Mouse (Mus musculus): ENCODE data around the gene Tpm4. TPM values are rescaled to one million over a fixed set of nuclear protein-coding genes. Genes with fewer than 3 reads are reported as not detected.

The Tpm4 gene
- total and polyA plus RNA-seq, 2 experiments from 2014 or later, result 82.1 to 91.5 TPM

DNA sequence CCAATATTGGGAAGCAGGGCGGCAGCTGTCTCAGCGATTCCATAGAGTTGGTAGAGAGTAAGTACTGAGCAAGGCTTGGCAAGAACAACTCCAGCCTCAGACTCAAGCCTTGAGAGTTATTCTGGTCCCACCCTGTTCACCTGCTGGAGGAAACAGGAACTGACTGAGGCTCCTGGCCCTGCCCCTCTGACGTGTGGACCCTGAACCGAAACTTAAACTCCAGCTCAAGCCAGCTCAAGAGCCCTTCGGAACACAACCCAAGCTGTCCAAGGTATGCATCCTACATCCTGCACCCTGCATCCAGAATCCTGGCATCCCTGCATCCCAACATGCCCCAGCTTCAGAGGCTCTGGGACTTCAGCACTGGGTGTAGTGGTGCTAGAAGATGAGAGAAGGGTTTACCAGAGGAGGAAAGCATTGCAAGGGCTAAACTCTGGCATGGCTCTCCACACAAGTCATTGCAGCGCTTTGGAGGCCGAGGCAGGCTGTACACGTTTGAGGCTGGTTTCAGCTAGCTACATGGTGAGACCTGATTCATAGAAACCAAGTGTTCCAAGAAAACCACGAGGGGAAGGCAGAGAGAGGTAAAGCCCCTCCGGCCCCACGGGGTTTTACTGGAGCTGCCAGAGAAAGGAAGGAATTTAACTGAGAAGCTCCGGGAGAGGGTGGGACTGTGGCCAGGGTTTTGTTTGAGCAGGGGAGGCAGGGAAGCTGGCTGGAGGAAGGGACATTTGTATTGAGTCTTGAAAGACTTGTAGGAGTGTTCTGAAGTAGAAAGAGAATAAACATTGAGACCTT is 54.8 kb downstream of the Tpm4 start, which contains the start of gene Hsh2d:
Gene Hsh2d, plus strand, starts transcription at position 222 of the 798 bp plus-strand sequence.
- no peaks in the 10 kb centered on the region for H3K27me3 ChIP-seq (ENCODE audit: insufficient read depth, low read length)
- DNase-seq (ENCODE audit: low spot score), result no peak
- H3K4me3 ChIP-seq (ENCODE audit: low read depth, low read length), result no peak within 1 kb of the TSS
- no peak for ATAC-seq (ENCODE audit: low FRiP score)
- no peaks in the 10 kb centered on the region for H3K9me3 ChIP-seq (ENCODE audit: low read length)
- 70% methylated on average over 12 of the region's 12 CpGs for WGBS
- H3K4me1 ChIP-seq (ENCODE audit: insufficient read depth, low read length), result no peaks in the 10 kb centered on the region
- TF ChIP-seq CTCF (IDR thresholded peaks at IDR 0.05), result no peak
- H3K36me3 ChIP-seq (ENCODE audit: insufficient read depth, low read length), result no peaks in the 10 kb centered on the region
- no peak within 1 kb of the TSS for H3K9ac ChIP-seq (replicated peaks; ENCODE audit: low read length, poor library complexity, severe bottlenecking)
- H3K4me2 ChIP-seq (ENCODE audit: low read depth, low read length, poor library complexity, severe bottlenecking), result no peak within 1 kb of the TSS
- no peak within 1 kb of the TSS for H3K27ac ChIP-seq (ENCODE audit: low read depth, low read length)

DNA sequence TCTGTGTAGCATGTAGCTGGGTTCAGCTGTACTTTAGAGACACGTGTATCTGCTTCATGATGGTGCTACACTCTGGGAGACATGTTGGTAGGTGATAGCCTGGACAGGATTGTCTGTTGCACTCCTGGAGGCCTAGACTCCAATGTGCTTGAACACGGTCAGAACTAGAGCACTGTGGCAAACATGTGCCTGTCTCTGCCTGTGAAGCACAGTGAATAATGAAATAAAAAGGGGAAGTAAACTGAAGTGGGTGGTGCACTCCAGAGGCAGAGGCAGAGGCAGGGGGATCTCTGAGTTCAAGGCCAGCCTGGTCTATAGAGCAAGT is 55.4 kb downstream of the Tpm4 start:
- Histone ChIP-seq H3K27ac (ENCODE audit: low read depth, low read length) (no peak overlapping the region), H3K36me3 (ENCODE audit: insufficient read depth, low read length) (no peaks in the 10 kb centered on the region), H3K4me1 (ENCODE audit: insufficient read depth, low read length) (no peaks in the 10 kb centered on the region), H3K4me2 (ENCODE audit: low read depth, low read length, poor library complexity, severe bottlenecking) (no peak overlapping the region), H3K9ac (replicated peaks; ENCODE audit: low read length, poor library complexity, severe bottlenecking) (no peak overlapping the region), H3K4me3 (ENCODE audit: low read depth, low read length) (no peak overlapping the region), H3K27me3 (ENCODE audit: insufficient read depth, low read length) (no peaks in the 10 kb centered on the region), H3K9me3 (ENCODE audit: low read length) (no peaks in the 10 kb centered on the region)
- no peak for ATAC-seq (ENCODE audit: low FRiP score)
- no peak for TF ChIP-seq CTCF (IDR thresholded peaks at IDR 0.05)
- DNase-seq (ENCODE audit: low spot score), result no peak
- WGBS, result 89% methylated on average over 2 of the region's 2 CpGs

GRCm38 (mm10) chr8:72192065-72192464 is 57.3 kb downstream of the Tpm4 start:
- ATAC-seq (ENCODE audit: low FRiP score) (no peak), DNase-seq (ENCODE audit: low spot score) (no peak)
- Histone ChIP-seq H3K9ac (replicated peaks; ENCODE audit: low read length, poor library complexity, severe bottlenecking) (no peak overlapping the region), H3K4me1 (ENCODE audit: insufficient read depth, low read length) (no peaks in the 10 kb centered on the region), H3K27me3 (ENCODE audit: insufficient read depth, low read length) (no peaks in the 10 kb centered on the region), H3K4me3 (ENCODE audit: low read depth, low read length) (no peak overlapping the region), H3K36me3 (ENCODE audit: insufficient read depth, low read length) (no peaks in the 10 kb centered on the region), H3K9me3 (ENCODE audit: low read length) (no peaks in the 10 kb centered on the region), H3K4me2 (ENCODE audit: low read depth, low read length, poor library complexity, severe bottlenecking) (no peak overlapping the region), H3K27ac (ENCODE audit: low read depth, low read length) (no peak overlapping the region)
- no peak for TF ChIP-seq CTCF (IDR thresholded peaks at IDR 0.05)

GRCm38 (mm10) chr8:72197997-72198396 is 63.2 kb downstream of the Tpm4 start:
- H3K9me3 ChIP-seq (ENCODE audit: low read length), result peaks cover 13% of the 10 kb centered on the region; the same call in 1 of the 2 replicates
- no peaks in the 10 kb centered on the region for H3K4me1 ChIP-seq (ENCODE audit: insufficient read depth, low read length)
- WGBS, result 66% methylated on average over 8 of the region's 8 CpGs
- TF ChIP-seq CTCF (IDR thresholded peaks at IDR 0.05), result no peak
- H3K4me3 ChIP-seq (ENCODE audit: low read depth, low read length), result no peak overlapping the region
- H3K4me2 ChIP-seq (ENCODE audit: low read depth, low read length, poor library complexity, severe bottlenecking), result no peak overlapping the region
- H3K36me3 ChIP-seq (ENCODE audit: insufficient read depth, low read length), result no peaks in the 10 kb centered on the region
- no peak overlapping the region for H3K9ac ChIP-seq (replicated peaks; ENCODE audit: low read length, poor library complexity, severe bottlenecking)
- H3K27ac ChIP-seq (ENCODE audit: low read depth, low read length), result no peak overlapping the region
- ATAC-seq (ENCODE audit: low FRiP score), result no peak
- H3K27me3 ChIP-seq (ENCODE audit: insufficient read depth, low read length), result no peaks in the 10 kb centered on the region
- DNase-seq (ENCODE audit: low spot score), result no peak

Other genes starting within 250 kb of the Tpm4 start
- 14.6 and 19.6 TPM in 2 replicates for gene Zfp882, start 226.4 kb upstream of the Tpm4 start, total RNA-seq (2014; rRNA removed)
- 6.3 and 6.8 TPM in 2 replicates for gene Zfp882, start 226.4 kb upstream of the Tpm4 start, polyA plus RNA-seq (2015; fragmentation: Nextera tagmentation; extraction: Ambion mirVana)
- gene Zfp617, start 226.3 kb upstream of the Tpm4 start, total RNA-seq (2014; rRNA removed), result 17.6 and 29.1 TPM in 2 replicates
- 19.9 and 21.5 TPM in 2 replicates for gene Zfp617, start 226.3 kb upstream of the Tpm4 start, polyA plus RNA-seq (2015; fragmentation: Nextera tagmentation; extraction: Ambion mirVana)
- 18.1 and 28.2 TPM in 2 replicates for gene Zfp961, start 183.9 kb upstream of the Tpm4 start, total RNA-seq (2014; rRNA removed)
- 12.5 and 13.4 TPM in 2 replicates for gene Zfp961, start 183.9 kb upstream of the Tpm4 start, polyA plus RNA-seq (2015; fragmentation: Nextera tagmentation; extraction: Ambion mirVana)
- gene Cyp4f18, start 125.3 kb upstream of the Tpm4 start, total RNA-seq (2014; rRNA removed), result 0.19 TPM in 1 of 2 replicates, not detected in the other
- gene Cyp4f18, start 125.3 kb upstream of the Tpm4 start, polyA plus RNA-seq (2015; fragmentation: Nextera tagmentation; extraction: Ambion mirVana), result 0.44 and 0.49 TPM in 2 replicates
- not detected in 2 replicates for gene Olfr372, start 93.8 kb upstream of the Tpm4 start, total RNA-seq (2014; rRNA removed)
- gene Olfr372, start 93.8 kb upstream of the Tpm4 start, polyA plus RNA-seq (2015; fragmentation: Nextera tagmentation; extraction: Ambion mirVana), result not detected in 2 replicates
- gene Olfr373, start 51.8 kb upstream of the Tpm4 start, total RNA-seq (2014; rRNA removed), result not detected in 2 replicates
- gene Olfr373, start 51.8 kb upstream of the Tpm4 start, polyA plus RNA-seq (2015; fragmentation: Nextera tagmentation; extraction: Ambion mirVana), result not detected in 2 replicates
- not detected in 2 replicates for gene Olfr374, start 27.9 kb upstream of the Tpm4 start, total RNA-seq (2014; rRNA removed)
- not detected in 2 replicates for gene Olfr374, start 27.9 kb upstream of the Tpm4 start, polyA plus RNA-seq (2015; fragmentation: Nextera tagmentation; extraction: Ambion mirVana)
- 32.9 and 43.0 TPM in 2 replicates for gene Rab8a, start 26.2 kb downstream of the Tpm4 start, total RNA-seq (2014; rRNA removed)
- gene Rab8a, start 26.2 kb downstream of the Tpm4 start, polyA plus RNA-seq (2015; fragmentation: Nextera tagmentation; extraction: Ambion mirVana), result 66.7 and 66.9 TPM in 2 replicates
- 0.24 and 0.55 TPM in 2 replicates for gene Hsh2d, start 54.7 kb downstream of the Tpm4 start, total RNA-seq (2014; rRNA removed)
- gene Hsh2d, start 54.7 kb downstream of the Tpm4 start, polyA plus RNA-seq (2015; fragmentation: Nextera tagmentation; extraction: Ambion mirVana), result not detected in 2 replicates
- gene Cib3, start 77.9 kb downstream of the Tpm4 start, total RNA-seq (2014; rRNA removed), result not detected in 2 replicates
- gene Cib3, start 77.9 kb downstream of the Tpm4 start, polyA plus RNA-seq (2015; fragmentation: Nextera tagmentation; extraction: Ambion mirVana), result not detected in 2 replicates
- not detected in 2 replicates for gene Gm11034, start 78.7 kb downstream of the Tpm4 start, total RNA-seq (2014; rRNA removed)
- not detected in 2 replicates for gene Gm11034, start 78.7 kb downstream of the Tpm4 start, polyA plus RNA-seq (2015; fragmentation: Nextera tagmentation; extraction: Ambion mirVana)
- gene Fam32a, start 84.8 kb downstream of the Tpm4 start, total RNA-seq (2014; rRNA removed), result 113 and 116 TPM in 2 replicates
- 91.6 and 92.5 TPM in 2 replicates for gene Fam32a, start 84.8 kb downstream of the Tpm4 start, polyA plus RNA-seq (2015; fragmentation: Nextera tagmentation; extraction: Ambion mirVana)
- gene Ap1m1, start 105.0 kb downstream of the Tpm4 start, total RNA-seq (2014; rRNA removed), result 81.8 and 97.2 TPM in 2 replicates
- gene Ap1m1, start 105.0 kb downstream of the Tpm4 start, polyA plus RNA-seq (2015; fragmentation: Nextera tagmentation; extraction: Ambion mirVana), result 252 and 260 TPM in 2 replicates
- gene Gm10282, start 170.3 kb downstream of the Tpm4 start, total RNA-seq (2014; rRNA removed), result 2.4 and 3.9 TPM in 2 replicates
- gene Gm10282, start 170.3 kb downstream of the Tpm4 start, polyA plus RNA-seq (2015; fragmentation: Nextera tagmentation; extraction: Ambion mirVana), result 9.0 and 10.2 TPM in 2 replicates
- 5.3 and 7.8 TPM in 2 replicates for gene Klf2, start 184.1 kb downstream of the Tpm4 start, total RNA-seq (2014; rRNA removed)
- gene Klf2, start 184.1 kb downstream of the Tpm4 start, polyA plus RNA-seq (2015; fragmentation: Nextera tagmentation; extraction: Ambion mirVana), result 9.8 and 10.5 TPM in 2 replicates

Measured in midbrain, postnatal 0 days (tissue).